Mouse (Mus musculus): ENCODE data around the gene Asic2. TPM values are rescaled to one million over a fixed set of nuclear protein-coding genes. Genes with fewer than 3 reads are reported as not detected.

Asic2 gene
- total and polyA plus RNA-seq, 2 experiments from 2014 or later, result 19.2 to 57.3 TPM

- Histone ChIP-seq H3K9me3 (ENCODE audit: low read length) (no peaks in the 10 kb centered on the region), H3K27me3 (ENCODE audit: insufficient read depth, low read length) (no peaks in the 10 kb centered on the region), H3K4me2 (ENCODE audit: low read depth, low read length) (no peak overlapping the region), H3K27ac (no peak overlapping the region), H3K9ac (replicated peaks; ENCODE audit: low read length) (no peak overlapping the region), H3K4me1 (ENCODE audit: insufficient read depth, low read length) (no peaks in the 10 kb centered on the region), H3K4me3 (ENCODE audit: low read length) (no peak overlapping the region), H3K36me3 (ENCODE audit: insufficient read depth, low read length) (no peaks in the 10 kb centered on the region)
- no peak for ATAC-seq
- DNase-seq (ENCODE audit: low spot score), result no peak
- TF ChIP-seq CTCF (IDR thresholded peaks at IDR 0.05; ENCODE audit: low read depth), result no peak
- 81% methylated on average over 5 of the region's 5 CpGs for WGBS
These were observed 640.2 kb downstream of the Asic2 start for GRCm38 (mm10) chr11:81328088-81328487.

- H3K4me3 ChIP-seq (ENCODE audit: low read length), result no peak overlapping the region
- DNase-seq (ENCODE audit: low spot score) (no peak), ATAC-seq (no peak)
- H3K9me3 ChIP-seq (ENCODE audit: low read length), result no peaks in the 10 kb centered on the region
- WGBS, result 86% methylated on average over 4 of the region's 4 CpGs
- no peaks in the 10 kb centered on the region for H3K4me1 ChIP-seq (ENCODE audit: insufficient read depth, low read length)
- H3K4me2 ChIP-seq (ENCODE audit: low read depth, low read length), result no peak overlapping the region
- no peaks in the 10 kb centered on the region; the same call in 1 of the 2 replicates for H3K27me3 ChIP-seq (ENCODE audit: insufficient read depth, low read length)
- no peak overlapping the region for H3K9ac ChIP-seq (replicated peaks; ENCODE audit: low read length)
- H3K36me3 ChIP-seq (ENCODE audit: insufficient read depth, low read length), result no peaks in the 10 kb centered on the region
- H3K27ac ChIP-seq, result no peak overlapping the region
- TF ChIP-seq CTCF (IDR thresholded peaks at IDR 0.05; ENCODE audit: low read depth), result no peak
These were observed 645.1 kb downstream of the Asic2 start for GRCm38 (mm10) chr11:81323146-81323545.

GRCm38 (mm10) chr11:81322466-81322865 lies 645.8 kb downstream of the Asic2 start:
- DNase-seq (ENCODE audit: low spot score) (no peak), ATAC-seq (no peak)
- Histone ChIP-seq H3K4me2 (ENCODE audit: low read depth, low read length) (no peak overlapping the region), H3K4me1 (ENCODE audit: insufficient read depth, low read length) (no peaks in the 10 kb centered on the region), H3K4me3 (ENCODE audit: low read length) (no peak overlapping the region), H3K9me3 (ENCODE audit: low read length) (no peaks in the 10 kb centered on the region), H3K36me3 (ENCODE audit: insufficient read depth, low read length) (no peaks in the 10 kb centered on the region), H3K9ac (replicated peaks; ENCODE audit: low read length) (no peak overlapping the region), H3K27ac (no peak overlapping the region), H3K27me3 (ENCODE audit: insufficient read depth, low read length) (no peaks in the 10 kb centered on the region; the same call in 1 of the 2 replicates)
- no peak for TF ChIP-seq CTCF (IDR thresholded peaks at IDR 0.05; ENCODE audit: low read depth)
- 91% methylated on average over 8 of the region's 8 CpGs for WGBS

GRCm38 (mm10) chr11:81290041-81290440 lies 678.2 kb downstream of the Asic2 start:
- Histone ChIP-seq H3K9me3 (ENCODE audit: low read length) (no peaks in the 10 kb centered on the region), H3K4me1 (ENCODE audit: insufficient read depth, low read length) (no peaks in the 10 kb centered on the region), H3K36me3 (ENCODE audit: insufficient read depth, low read length) (no peaks in the 10 kb centered on the region), H3K9ac (replicated peaks; ENCODE audit: low read length) (no peak overlapping the region), H3K4me2 (ENCODE audit: low read depth, low read length) (no peak overlapping the region), H3K27ac (no peak overlapping the region), H3K4me3 (ENCODE audit: low read length) (no peak overlapping the region), H3K27me3 (ENCODE audit: insufficient read depth, low read length) (no peaks in the 10 kb centered on the region)
- WGBS, result 50% methylated on average over 3 of the region's 3 CpGs
- ATAC-seq, result no peak
- DNase-seq (ENCODE audit: low spot score), result no peak
- no peak for TF ChIP-seq CTCF (IDR thresholded peaks at IDR 0.05; ENCODE audit: low read depth)

- no peak overlapping the region for H3K27ac ChIP-seq
These were observed 685.1 kb downstream of the Asic2 start for GRCm38 (mm10) chr11:81283185-81283584.

GRCm38 (mm10) chr11:81280070-81280469 lies 688.2 kb downstream of the Asic2 start:
- no peak overlapping the region for H3K4me3 ChIP-seq (ENCODE audit: low read length)
- no peaks in the 10 kb centered on the region; the same call in 1 of the 2 replicates for H3K4me1 ChIP-seq (ENCODE audit: insufficient read depth, low read length)
- WGBS, result 15% methylated on average over 2 of the region's 2 CpGs
- no peaks in the 10 kb centered on the region for H3K36me3 ChIP-seq (ENCODE audit: insufficient read depth, low read length)
- H3K27ac ChIP-seq, result no peak overlapping the region
- no peak overlapping the region for H3K9ac ChIP-seq (replicated peaks; ENCODE audit: low read length)
- no peaks in the 10 kb centered on the region for H3K9me3 ChIP-seq (ENCODE audit: low read length)
- DNase-seq (ENCODE audit: low spot score), result no peak
- ATAC-seq, result no peak
- H3K27me3 ChIP-seq (ENCODE audit: insufficient read depth, low read length), result no peaks in the 10 kb centered on the region
- H3K4me2 ChIP-seq (ENCODE audit: low read depth, low read length), result no peak overlapping the region
- TF ChIP-seq CTCF (IDR thresholded peaks at IDR 0.05; ENCODE audit: low read depth), result no peak

More at GRCm38 (mm10) chr11:81283185-81283584, 685.1 kb downstream of the Asic2 start:
- Histone ChIP-seq H3K9me3 (ENCODE audit: low read length) (no peaks in the 10 kb centered on the region), H3K4me1 (ENCODE audit: insufficient read depth, low read length) (no peaks in the 10 kb centered on the region; the same call in 1 of the 2 replicates), H3K27me3 (ENCODE audit: insufficient read depth, low read length) (no peaks in the 10 kb centered on the region), H3K36me3 (ENCODE audit: insufficient read depth, low read length) (no peaks in the 10 kb centered on the region), H3K4me2 (ENCODE audit: low read depth, low read length) (no peak overlapping the region), H3K9ac (replicated peaks; ENCODE audit: low read length) (no peak overlapping the region), H3K4me3 (ENCODE audit: low read length) (no peak overlapping the region)
- no peak for TF ChIP-seq CTCF (IDR thresholded peaks at IDR 0.05; ENCODE audit: low read depth)
- ATAC-seq (no peak), DNase-seq (ENCODE audit: low spot score) (peak; percentile 22)
- WGBS, result 48% methylated on average over 6 of the region's 6 CpGs

- TF ChIP-seq CTCF (IDR thresholded peaks at IDR 0.05; ENCODE audit: low read depth), result no peak
These were observed 690.9 kb downstream of the Asic2 start for GRCm38 (mm10) chr11:81277406-81277805.

More at GRCm38 (mm10) chr11:81277406-81277805, 690.9 kb downstream of the Asic2 start:
- ATAC-seq, result no peak
- Histone ChIP-seq H3K4me1 (ENCODE audit: insufficient read depth, low read length) (no peaks in the 10 kb centered on the region; the same call in 1 of the 2 replicates), H3K9me3 (ENCODE audit: low read length) (no peaks in the 10 kb centered on the region), H3K27ac (no peak overlapping the region), H3K4me3 (ENCODE audit: low read length) (no peak overlapping the region), H3K4me2 (ENCODE audit: low read depth, low read length) (no peak overlapping the region), H3K27me3 (ENCODE audit: insufficient read depth, low read length) (no peaks in the 10 kb centered on the region), H3K36me3 (ENCODE audit: insufficient read depth, low read length) (no peaks in the 10 kb centered on the region), H3K9ac (replicated peaks; ENCODE audit: low read length) (no peak overlapping the region)
- WGBS, result 41% methylated on average over 5 of the region's 5 CpGs
- no peak for DNase-seq (ENCODE audit: low spot score)

Data from hindbrain, postnatal 0 days (tissue).